Mouse (Mus musculus) liver, postnatal 0 days (tissue): ENCODE data around the gene Ube2n.

ENCODE experiments used
- CTCF ChIP-seq: sonication (generic); IDR thresholded peaks from 2 replicates; pipeline ENCODE4 v1.5.1; 2016; ENCODE audit warnings: antibody characterized with exemption, low read depth
- EP300 ChIP-seq: IDR thresholded peaks from 2 replicates; pipeline ENCODE4 v1.6.1; 2016; ENCODE audit warnings: antibody characterized with exemption, low read depth, mild to moderate bottlenecking

DNA sequence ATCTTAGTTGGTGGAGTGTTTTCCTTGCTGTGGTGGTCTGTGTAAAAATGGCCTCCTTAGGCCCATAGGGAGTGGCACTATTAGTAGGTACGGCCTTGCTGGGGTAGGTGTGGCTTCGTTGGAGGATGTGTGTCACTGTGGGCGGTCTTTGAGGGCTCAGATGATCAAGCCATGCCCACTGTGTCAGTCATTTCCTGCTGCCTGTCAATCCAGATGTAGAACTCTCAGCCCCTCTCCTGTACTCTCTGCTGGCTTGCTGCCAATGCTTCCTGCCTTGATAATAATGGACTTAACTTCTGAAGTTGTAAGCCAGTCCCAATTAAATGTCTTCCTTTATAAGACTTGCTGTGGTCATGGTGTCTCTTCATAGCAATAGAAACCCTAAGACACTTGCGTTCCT is 74.3 kb downstream of the Ube2n start:
- TF ChIP-seq CTCF (no peak), EP300 (no peak)
